Mouse (Mus musculus) E14TG2a.4 (cell line): ENCODE data around the gene Mst1r.

Experiments
- CTCF ChIP-seq: conservative IDR thresholded peaks from 2 replicates; pipeline ENCODE4 v1.5.1; 2014; ENCODE audit warnings: low read length
- NANOG ChIP-seq: IDR thresholded peaks from 2 replicates; pipeline ENCODE4 v1.6.1; 2014; ENCODE audit warnings: borderline replicate concordance, low read length, mixed read lengths

GRCm38 (mm10) chr9:107917895-107918608 is 11.4 kb downstream of the Mst1r start:
- TF ChIP-seq CTCF = no peak
- TF ChIP-seq NANOG = no peak
